Mouse (Mus musculus): ENCODE data around the gene Peak1. TPM values are rescaled to one million over a fixed set of nuclear protein-coding genes. Genes with fewer than 3 reads are reported as not detected.

Peak1 gene
- 10.5 and 10.7 TPM in 2 replicates for polyA plus RNA-seq (2015; fragmentation: Nextera tagmentation; extraction: Ambion mirVana)

DNA sequence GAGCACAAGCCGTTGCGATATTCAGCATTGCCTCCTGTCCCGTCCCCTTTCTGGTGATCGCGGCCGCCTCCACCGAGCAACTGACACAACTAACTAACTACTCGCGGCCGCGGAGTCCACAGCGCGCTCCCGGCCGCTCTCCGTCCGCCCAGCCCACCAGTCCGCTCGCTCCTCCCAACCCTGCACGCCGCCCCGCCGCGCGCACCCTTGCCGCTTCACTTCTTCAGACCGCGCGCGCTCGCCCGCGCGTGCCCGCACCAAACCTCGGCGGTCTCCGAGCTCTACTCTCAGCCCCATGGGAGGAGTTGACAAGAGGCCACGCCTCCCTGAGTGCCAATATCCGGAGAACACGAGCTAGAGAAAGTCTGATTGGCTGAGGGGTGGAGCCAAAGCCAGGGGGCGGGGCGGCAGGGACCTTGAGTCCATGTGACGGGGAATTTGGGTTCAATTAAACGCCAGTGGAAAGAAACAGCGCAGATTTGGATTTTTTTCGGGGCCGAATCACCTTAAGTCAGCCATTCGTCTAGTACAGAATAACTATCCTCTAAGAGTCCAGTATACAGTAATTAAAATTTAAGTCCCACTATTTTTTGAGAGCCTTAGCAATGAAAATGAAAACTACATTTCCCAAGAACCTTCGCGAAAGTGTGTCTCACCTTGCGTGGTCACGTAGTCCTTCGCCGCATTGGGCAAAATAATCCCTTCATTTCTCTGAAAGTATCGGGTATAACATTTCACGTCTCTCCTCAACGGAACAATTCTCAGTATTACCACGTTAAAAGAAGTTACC lies at the start of gene Peak1, which contains the start of gene Hmg20a:
TSS of gene Peak1 (minus strand) at position 120 of the 790 bp plus-strand sequence.
TSS of gene Hmg20a (plus strand) at position 662 of the 790 bp plus-strand sequence.
- peak within 1 kb of the TSS; percentile 92 for H3K9ac ChIP-seq
- H3K4me2 ChIP-seq: peak within 1 kb of the TSS; percentile 77
- H3K9me3 ChIP-seq: no peaks in the 10 kb centered on the region
- under 1% methylated on average over 57 of the region's 59 CpGs for WGBS
- H3K27ac ChIP-seq (replicated peaks): peak within 1 kb of the TSS; percentile 97
- peak within 1 kb of the TSS; percentile 75 for H3K4me3 ChIP-seq
- no peaks in the 10 kb centered on the region for H3K27me3 ChIP-seq (replicated peaks)
- ATAC-seq (ENCODE audit: extremely low read depth, insufficient number of reproducible peaks, low FRiP score, low TSS enrichment): peak; percentile 94
- peaks cover 6% of the 10 kb centered on the region; the same call in 1 of the 2 replicates for H3K36me3 ChIP-seq
- peaks cover 60% of the 10 kb centered on the region for H3K4me1 ChIP-seq

DNA sequence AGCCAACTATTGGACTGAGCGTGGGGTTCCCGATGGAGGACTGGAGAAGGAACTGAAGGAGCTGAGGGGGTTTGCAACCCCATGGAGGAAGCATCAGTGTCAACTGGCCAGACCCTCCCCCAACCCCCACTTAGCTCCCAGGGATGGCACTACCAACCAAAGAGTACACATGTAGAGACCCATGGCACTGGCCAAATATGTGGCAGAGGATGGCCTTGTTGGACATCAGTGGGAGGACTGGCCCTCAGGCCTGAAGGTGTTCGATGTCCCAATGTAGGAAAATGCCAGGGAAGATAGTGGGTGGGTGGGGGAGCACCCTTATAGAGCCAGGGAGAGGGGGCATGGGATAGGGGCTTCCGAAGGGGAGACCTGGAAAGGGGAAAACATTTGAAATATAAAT lies 48.4 kb upstream of the Peak1 start:
- peaks cover 63% of the 10 kb centered on the region for H3K4me1 ChIP-seq

DNA sequence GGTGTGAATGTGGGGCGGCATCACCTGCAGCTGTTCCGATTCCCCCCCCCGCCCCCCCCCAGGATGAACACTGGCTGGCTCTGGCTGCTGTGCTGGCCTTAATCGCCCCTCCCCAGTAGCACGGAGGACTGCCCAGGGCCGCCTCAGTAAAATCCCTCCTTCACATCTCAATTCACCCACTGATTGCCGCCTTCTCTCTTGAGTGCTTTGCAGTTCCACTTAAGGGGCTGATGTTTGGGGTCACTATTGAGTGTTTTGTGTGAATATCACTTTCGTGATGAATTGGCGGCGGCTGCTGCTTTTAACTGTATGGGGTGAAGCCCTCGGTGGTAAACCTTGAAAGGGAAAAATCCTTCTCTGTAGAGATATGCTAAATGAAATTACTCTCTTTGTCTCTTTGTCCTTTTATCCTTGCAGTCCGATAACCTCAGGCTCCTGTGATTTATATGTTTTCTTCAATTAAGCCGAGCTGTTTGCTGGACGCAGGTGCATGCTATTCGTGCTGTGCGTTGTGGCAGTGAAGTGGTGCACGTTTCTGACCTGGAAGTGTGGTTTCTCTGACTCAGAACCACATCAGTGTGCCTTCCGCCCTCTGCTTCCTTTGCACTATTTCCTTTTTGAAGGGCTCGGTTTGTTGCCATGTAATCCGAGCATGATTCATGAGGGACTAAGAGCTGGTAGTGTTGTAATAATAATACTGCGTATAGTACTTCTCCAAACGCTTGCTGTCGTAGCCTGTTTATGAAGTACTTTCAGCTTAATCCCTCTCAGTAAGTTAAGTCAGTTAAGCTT lies 47.2 kb upstream of the Peak1 start:
- Histone ChIP-seq H3K27me3 (replicated peaks) (no peaks in the 10 kb centered on the region), H3K27ac (replicated peaks) (peak overlapping the region; percentile 77), H3K4me3 (no peak overlapping the region), H3K9me3 (no peaks in the 10 kb centered on the region), H3K4me1 (peaks cover 52% of the 10 kb centered on the region), H3K36me3 (peaks cover 35% of the 10 kb centered on the region), H3K4me2 (peak overlapping the region; percentile 16; the same call in 1 of the 2 replicates), H3K9ac (peak overlapping the region; percentile 20; the same call in 1 of the 2 replicates)
- WGBS: 51% methylated on average over 23 of the region's 23 CpGs
- no peak for ATAC-seq (ENCODE audit: extremely low read depth, insufficient number of reproducible peaks, low FRiP score, low TSS enrichment)

More for the DNA sequence above, 48.4 kb upstream of the Peak1 start:
- H3K4me3 ChIP-seq: no peak overlapping the region
- peaks cover 35% of the 10 kb centered on the region for H3K36me3 ChIP-seq
- no peak overlapping the region for H3K9ac ChIP-seq
- ATAC-seq (ENCODE audit: extremely low read depth, insufficient number of reproducible peaks, low FRiP score, low TSS enrichment): no peak
- H3K9me3 ChIP-seq: no peaks in the 10 kb centered on the region
- H3K27ac ChIP-seq (replicated peaks): peak overlapping the region; percentile 67; the same call in 1 of the 2 replicates
- no peaks in the 10 kb centered on the region for H3K27me3 ChIP-seq (replicated peaks)
- 65% methylated on average over 4 of the region's 4 CpGs for WGBS
- H3K4me2 ChIP-seq: 0 out of 2 replicates have a peak overlapping the region, but pooled peaks have one; percentile 6

DNA sequence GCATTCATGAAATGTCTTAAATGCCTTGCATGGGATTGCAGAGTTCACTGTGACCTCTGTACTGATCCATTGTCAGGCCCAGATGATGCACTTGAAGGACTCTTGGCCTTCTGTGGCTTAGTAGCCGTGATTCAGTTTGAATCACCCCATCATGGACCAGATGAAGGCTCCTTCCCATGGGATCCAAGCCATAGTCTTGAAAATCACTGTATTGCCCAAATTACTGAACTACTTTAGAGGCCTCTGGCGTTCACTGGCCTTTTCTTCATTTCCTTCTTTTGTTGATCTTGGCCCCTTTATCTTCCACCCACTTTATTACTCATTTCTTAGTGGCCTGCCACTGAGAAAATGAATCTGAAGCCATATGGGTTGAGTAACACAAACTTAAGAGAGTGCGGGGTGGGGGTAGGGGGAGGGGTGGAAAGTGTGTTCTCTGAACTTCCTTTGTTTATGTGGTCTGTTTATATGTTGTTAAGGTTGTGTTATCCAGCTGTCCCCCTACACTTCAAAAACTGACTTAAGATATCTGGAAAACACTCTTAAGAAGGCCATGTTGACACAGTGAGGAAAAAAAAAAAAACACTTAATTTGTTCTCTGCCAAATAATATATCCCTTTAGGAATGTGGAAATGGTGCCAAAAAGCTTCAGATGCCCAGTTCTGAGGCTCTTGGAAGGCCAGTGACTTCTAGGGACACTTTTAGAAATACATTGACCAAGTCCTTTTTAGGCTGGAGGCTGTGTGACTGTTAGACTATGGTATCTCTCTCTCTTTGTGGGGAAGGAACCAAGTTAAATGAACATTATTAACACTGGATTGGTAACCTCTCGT lies 46.0 kb upstream of the Peak1 start:
- H3K9ac ChIP-seq: no peak overlapping the region
- 56% methylated on average over 4 of the region's 4 CpGs for WGBS
- no peaks in the 10 kb centered on the region for H3K27me3 ChIP-seq (replicated peaks)
- no peak overlapping the region for H3K4me3 ChIP-seq
- peaks cover 26% of the 10 kb centered on the region for H3K36me3 ChIP-seq
- no peak for ATAC-seq (ENCODE audit: extremely low read depth, insufficient number of reproducible peaks, low FRiP score, low TSS enrichment)
- no peaks in the 10 kb centered on the region for H3K9me3 ChIP-seq
- H3K27ac ChIP-seq (replicated peaks): peak overlapping the region; percentile 77
- peaks cover 47% of the 10 kb centered on the region for H3K4me1 ChIP-seq
- no peak overlapping the region for H3K4me2 ChIP-seq

DNA sequence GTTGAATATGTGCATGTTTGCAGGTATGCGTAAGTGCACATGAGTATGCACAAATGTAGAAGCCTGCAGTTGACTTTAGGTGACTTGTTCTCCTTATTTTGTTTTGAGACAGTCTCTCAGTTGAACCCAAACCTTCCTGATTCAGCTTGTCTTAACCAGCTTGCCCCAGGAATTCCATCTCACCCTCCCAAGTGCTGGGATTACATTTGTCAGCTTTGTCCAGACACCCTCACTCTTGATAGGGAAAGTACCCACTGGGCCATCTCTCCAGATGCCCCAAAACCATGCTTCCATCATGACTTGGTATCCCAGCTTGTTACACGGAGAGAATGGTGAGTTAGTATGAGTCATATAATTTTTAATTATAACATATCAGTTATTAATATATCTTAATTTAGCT lies 45.2 kb upstream of the Peak1 start:
- H3K9ac ChIP-seq: no peak overlapping the region
- WGBS: 83% methylated on average over 2 of the region's 2 CpGs
- ATAC-seq (ENCODE audit: extremely low read depth, insufficient number of reproducible peaks, low FRiP score, low TSS enrichment): no peak
- no peak overlapping the region for H3K4me3 ChIP-seq
- peaks cover 18% of the 10 kb centered on the region for H3K36me3 ChIP-seq
- no peaks in the 10 kb centered on the region for H3K27me3 ChIP-seq (replicated peaks)
- H3K9me3 ChIP-seq: no peaks in the 10 kb centered on the region
- no peak overlapping the region for H3K4me2 ChIP-seq
- peaks cover 47% of the 10 kb centered on the region for H3K4me1 ChIP-seq
- peak overlapping the region; percentile 77 for H3K27ac ChIP-seq (replicated peaks)

DNA sequence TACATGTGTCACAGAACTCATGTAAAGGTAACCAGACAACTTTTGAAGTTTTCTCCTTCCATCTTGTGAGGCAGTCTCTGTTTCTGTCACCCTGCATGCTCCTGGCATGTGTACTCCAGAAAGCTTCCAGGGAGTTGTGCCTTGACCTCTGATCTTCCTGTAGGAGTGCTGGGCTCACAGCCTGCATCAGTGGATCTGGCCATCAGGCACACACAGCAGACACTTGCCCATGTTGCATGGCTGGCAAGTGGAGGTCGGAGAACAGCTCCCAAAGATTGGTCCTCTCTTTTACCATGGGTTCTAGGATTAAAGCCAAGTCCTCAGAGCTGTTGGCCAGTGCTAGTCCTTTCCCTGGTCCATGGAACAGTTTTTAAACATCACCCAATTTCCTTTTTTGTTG lies 44.7 kb upstream of the Peak1 start:
- Histone ChIP-seq H3K27me3 (replicated peaks) (no peaks in the 10 kb centered on the region), H3K36me3 (peaks cover 14% of the 10 kb centered on the region), H3K9ac (no peak overlapping the region), H3K4me1 (peaks cover 47% of the 10 kb centered on the region), H3K4me2 (no peak overlapping the region), H3K4me3 (no peak overlapping the region), H3K27ac (replicated peaks) (peak overlapping the region; percentile 77), H3K9me3 (no peaks in the 10 kb centered on the region)
- WGBS: 96% methylated on average over 1 of the region's 1 CpGs
- ATAC-seq (ENCODE audit: extremely low read depth, insufficient number of reproducible peaks, low FRiP score, low TSS enrichment): no peak

DNA sequence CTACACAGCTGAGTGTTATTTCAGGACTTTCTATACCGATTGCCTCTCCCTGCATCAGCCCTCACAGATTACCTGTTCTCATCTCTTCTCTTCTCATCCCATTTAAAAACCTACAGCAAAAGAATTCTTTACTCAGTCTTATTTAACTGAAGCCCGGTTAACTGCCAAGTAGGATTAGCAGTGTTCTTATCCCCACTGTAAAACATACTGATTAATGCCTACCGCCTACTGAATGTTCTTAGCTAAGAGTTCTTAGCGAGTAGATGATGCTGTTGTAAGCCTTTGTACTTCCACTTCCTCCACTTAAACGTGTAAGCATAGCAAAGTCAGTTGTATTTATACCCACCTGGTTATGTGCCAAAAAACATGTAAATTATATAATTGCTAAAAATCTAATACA lies 43.1 kb upstream of the Peak1 start:
- no peak overlapping the region for H3K9ac ChIP-seq
- H3K4me2 ChIP-seq: no peak overlapping the region
- H3K9me3 ChIP-seq: no peaks in the 10 kb centered on the region
- H3K27ac ChIP-seq (replicated peaks): no peak overlapping the region
- H3K4me1 ChIP-seq: peaks cover 42% of the 10 kb centered on the region
- no peak for ATAC-seq (ENCODE audit: extremely low read depth, insufficient number of reproducible peaks, low FRiP score, low TSS enrichment)
- no peak overlapping the region for H3K4me3 ChIP-seq
- WGBS: 75% methylated on average over 5 of the region's 5 CpGs
- H3K36me3 ChIP-seq: peaks cover 21% of the 10 kb centered on the region
- no peaks in the 10 kb centered on the region for H3K27me3 ChIP-seq (replicated peaks)

DNA sequence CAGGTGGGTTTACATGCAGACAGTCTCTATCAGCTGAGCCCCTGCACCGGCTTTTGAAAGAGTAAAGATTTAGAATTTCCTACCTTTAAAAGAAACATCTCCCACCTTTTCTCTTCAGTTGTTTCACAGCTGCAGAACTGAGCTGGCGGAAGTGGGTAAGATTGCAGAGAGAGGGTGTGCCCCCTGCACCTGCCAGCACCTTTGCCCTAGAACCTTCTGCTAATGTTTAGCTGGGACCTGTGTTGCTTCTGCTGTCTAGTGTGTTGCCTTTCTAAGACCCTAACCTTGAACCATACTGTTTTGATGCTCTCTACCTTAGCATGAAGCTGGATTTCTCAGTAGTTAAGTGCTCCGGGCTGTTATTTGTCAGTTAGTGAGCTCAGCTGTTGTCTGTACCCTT lies 38.6 kb upstream of the Peak1 start:
- H3K27ac ChIP-seq (replicated peaks): no peak overlapping the region

DNA sequence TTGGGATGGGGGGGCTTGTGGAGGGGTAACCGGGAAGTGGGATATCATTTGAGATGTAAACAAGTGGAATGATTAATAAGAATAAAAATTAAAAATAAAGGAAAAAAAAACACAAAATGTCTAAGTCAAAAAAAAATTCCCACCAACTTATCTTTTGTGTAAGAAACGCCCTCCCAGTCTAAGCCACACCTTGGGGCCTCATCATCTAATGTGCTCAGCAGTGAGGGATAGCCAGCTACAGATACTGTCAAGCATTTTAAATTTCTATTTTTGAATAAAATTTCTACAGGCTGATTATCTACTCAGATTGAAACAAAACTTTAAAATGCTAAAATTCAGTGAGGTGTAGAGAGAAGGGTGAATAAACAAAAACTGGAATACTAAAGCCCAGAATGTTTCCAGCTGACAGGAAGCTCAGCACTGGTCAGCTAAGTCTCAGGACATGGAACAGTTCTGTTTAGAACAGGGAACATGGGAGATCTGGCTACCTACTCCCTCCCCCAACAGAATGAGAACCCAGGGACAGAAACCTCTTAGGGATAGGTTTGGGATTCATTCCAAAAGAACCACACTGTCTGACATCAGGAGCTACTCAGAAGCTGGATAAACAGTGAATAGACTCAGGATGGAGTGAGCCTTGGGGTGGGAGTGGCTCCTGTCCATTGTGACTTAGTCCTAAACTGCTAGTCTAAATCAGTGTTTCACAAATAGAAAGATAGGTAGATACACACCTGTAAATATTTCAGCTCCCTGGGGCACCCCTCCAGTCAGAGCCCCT lies 35.4 kb upstream of the Peak1 start:
- WGBS: 76% methylated on average over 2 of the region's 2 CpGs
- ATAC-seq (ENCODE audit: extremely low read depth, insufficient number of reproducible peaks, low FRiP score, low TSS enrichment): no peak
- Histone ChIP-seq H3K4me3 (no peak overlapping the region), H3K4me2 (no peak overlapping the region), H3K36me3 (peaks cover 34% of the 10 kb centered on the region), H3K9me3 (no peaks in the 10 kb centered on the region), H3K9ac (no peak overlapping the region), H3K27me3 (replicated peaks) (no peaks in the 10 kb centered on the region), H3K4me1 (peaks cover 15% of the 10 kb centered on the region), H3K27ac (replicated peaks) (no peak overlapping the region)

More for the DNA sequence above, 38.6 kb upstream of the Peak1 start:
- ATAC-seq (ENCODE audit: extremely low read depth, insufficient number of reproducible peaks, low FRiP score, low TSS enrichment): no peak
- Histone ChIP-seq H3K9me3 (no peaks in the 10 kb centered on the region), H3K4me1 (peaks cover 20% of the 10 kb centered on the region), H3K9ac (no peak overlapping the region), H3K4me2 (no peak overlapping the region), H3K36me3 (peaks cover 25% of the 10 kb centered on the region), H3K4me3 (no peak overlapping the region), H3K27me3 (replicated peaks) (no peaks in the 10 kb centered on the region)
- WGBS: 88% methylated on average over 3 of the region's 3 CpGs

DNA sequence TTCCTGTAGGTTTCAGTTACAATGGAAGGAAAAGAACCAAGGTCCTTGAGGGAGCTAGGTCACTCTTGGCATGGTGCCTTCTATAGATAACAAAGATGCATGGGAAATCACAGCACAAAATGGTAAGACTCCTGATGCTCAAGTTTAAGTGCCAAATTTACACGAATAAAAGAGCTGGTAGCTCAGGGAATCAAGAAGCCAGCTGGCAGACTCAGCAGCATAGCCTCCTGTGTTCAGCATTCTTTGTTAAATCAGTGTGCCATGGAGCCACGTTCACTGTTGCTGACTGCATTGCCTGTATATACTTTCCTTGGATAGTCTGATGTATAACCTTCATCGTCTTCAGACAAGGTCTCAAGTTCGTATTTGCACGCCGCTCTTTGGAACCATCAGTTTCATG lies 33.7 kb upstream of the Peak1 start:
- Histone ChIP-seq H3K4me1 (peaks cover 15% of the 10 kb centered on the region), H3K9ac (no peak overlapping the region), H3K4me2 (no peak overlapping the region), H3K4me3 (no peak overlapping the region), H3K27ac (replicated peaks) (no peak overlapping the region), H3K27me3 (replicated peaks) (no peaks in the 10 kb centered on the region), H3K36me3 (peaks cover 23% of the 10 kb centered on the region), H3K9me3 (no peaks in the 10 kb centered on the region)
- 79% methylated on average over 6 of the region's 6 CpGs for WGBS
- no peak for ATAC-seq (ENCODE audit: extremely low read depth, insufficient number of reproducible peaks, low FRiP score, low TSS enrichment)

Data from heart, embryonic 13.5 days (tissue).